Mouse (Mus musculus) stomach, embryonic 16.5 days (tissue): ENCODE measurements around the gene Aldh1l1. TPM values are rescaled to one million over a fixed set of nuclear protein-coding genes. Genes with fewer than 3 reads are reported as not detected.
A peak's percentile ranks its signal among the peaks of the same experiment; 100 is the strongest.

Experiments
- ATAC-seq: fragments of 200-750 bp; cut with Nextera tagmentation; 2 replicates; pipeline ENCODE4 v1.8.0; 2017; ENCODE audit warnings: moderate number of reproducible peaks, moderate TSS enrichment; ENCODE audit not compliant: insufficient read depth, low FRiP score
- H3K27ac ChIP-seq: fragments of 300-500 bp; sonication (generic); 2 replicates; pipeline ENCODE4 v1.5.1; 2014; ENCODE audit warnings: low read length
- H3K27me3 ChIP-seq: fragments of 300-500 bp; sonication (generic); 2 replicates; pipeline ENCODE4 v1.6.1; 2014; ENCODE audit warnings: low read length, control low read depth, mixed read lengths; ENCODE audit not compliant: control insufficient read depth, insufficient read depth
- H3K36me3 ChIP-seq: fragments of 300-500 bp; sonication (generic); 2 replicates; pipeline ENCODE4 v1.6.1; 2014; ENCODE audit warnings: low read length; ENCODE audit not compliant: control insufficient read depth, insufficient read depth
- H3K4me1 ChIP-seq: fragments of 300-500 bp; sonication (generic); 2 replicates; pipeline ENCODE4 v1.6.1; 2014; ENCODE audit warnings: low read length, control low read depth, mixed read lengths; ENCODE audit not compliant: control insufficient read depth, insufficient read depth
- H3K4me2 ChIP-seq: fragments of 300-500 bp; sonication (generic); 2 replicates; pipeline ENCODE4 v1.6.1; 2014; ENCODE audit warnings: low read depth, low read length, mixed read lengths
- H3K4me3 ChIP-seq: fragments of 300-500 bp; sonication (generic); replicated peaks from 2 replicates; pipeline ENCODE4 v1.5.1; 2014; ENCODE audit warnings: mild to moderate bottlenecking, low read length
- H3K9ac ChIP-seq: fragments of 300-500 bp; sonication (generic); 2 replicates; pipeline ENCODE4 v1.6.1; 2014; ENCODE audit warnings: low read length
- H3K9me3 ChIP-seq: fragments of 300-500 bp; sonication (generic); replicated peaks from 2 replicates; pipeline ENCODE4 v1.6.1; 2016; ENCODE audit warnings: low read length, control low read depth; ENCODE audit not compliant: control insufficient read depth
- WGBS: fragments of 180-500 bp; shearing (Covaris S2); extraction: QIAGEN DNeasy Blood & Tissue Kit; methylation state at CpG from one replicate; pipeline ENCODE4 v1.1.7; 2014; 5-methylcytosine and 5-hydroxymethylcytosine counted together
- polyA plus RNA-seq: library from polyadenylated mRNA; unstranded; fragments of >200 nt; fragmentation: Nextera tagmentation; extraction: Ambion mirVana; gene quantifications from 2 replicates; pipeline ENCODE4 v1.2.1, GENCODE M21; 2015

The Aldh1l1 gene
- polyA plus RNA-seq, 1 experiment from 2014 or later = 13.1 TPM

GRCm38 (mm10) chr6:90494566-90494965, 8.3 kb downstream of the Aldh1l1 start:
- Histone ChIP-seq H3K9me3 (no peaks in the 10 kb centered on the region), H3K9ac (no peak overlapping the region), H3K4me3 (no peak overlapping the region), H3K27me3 (no peaks in the 10 kb centered on the region), H3K36me3 (no peaks in the 10 kb centered on the region), H3K4me2 (no peak overlapping the region), H3K27ac (no peak overlapping the region), H3K4me1 (no peaks in the 10 kb centered on the region)
- ATAC-seq = no peak
- 87% methylated on average over 3 of the region's 3 CpGs for WGBS

DNA sequence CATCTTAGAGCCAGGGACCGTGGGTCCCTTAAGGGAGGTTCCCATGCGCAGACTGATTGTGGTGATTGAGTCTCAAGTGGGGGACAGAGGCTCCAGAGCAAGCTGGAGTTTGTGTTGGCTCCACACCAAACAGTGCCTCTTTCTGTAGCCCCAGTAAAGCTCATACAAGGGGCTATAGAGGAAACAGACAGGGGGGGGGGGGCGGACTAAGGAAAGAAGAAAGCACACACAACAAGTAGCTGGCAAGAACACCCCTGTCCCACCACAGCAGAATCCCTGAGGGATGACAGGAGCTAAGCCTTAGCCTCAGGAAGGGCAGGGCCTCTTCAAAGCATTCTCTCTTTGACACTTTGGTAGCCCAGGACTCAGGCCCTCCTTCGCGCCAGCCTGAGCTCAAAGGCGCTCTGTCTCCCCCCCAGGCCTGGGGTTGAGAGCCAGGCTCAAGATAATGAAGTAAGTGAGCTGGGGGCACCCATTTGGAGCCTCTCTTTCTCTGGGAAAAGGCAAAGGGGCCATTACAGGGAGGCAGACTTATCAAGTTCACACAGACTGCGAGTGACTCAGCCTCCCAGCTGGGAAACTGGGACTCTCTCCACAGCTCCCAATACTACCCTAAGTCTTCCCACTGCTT, 9.2 kb downstream of the Aldh1l1 start:
- H3K9ac ChIP-seq = no peak overlapping the region
- no peak overlapping the region for H3K4me3 ChIP-seq
- no peak overlapping the region for H3K27ac ChIP-seq

DNA sequence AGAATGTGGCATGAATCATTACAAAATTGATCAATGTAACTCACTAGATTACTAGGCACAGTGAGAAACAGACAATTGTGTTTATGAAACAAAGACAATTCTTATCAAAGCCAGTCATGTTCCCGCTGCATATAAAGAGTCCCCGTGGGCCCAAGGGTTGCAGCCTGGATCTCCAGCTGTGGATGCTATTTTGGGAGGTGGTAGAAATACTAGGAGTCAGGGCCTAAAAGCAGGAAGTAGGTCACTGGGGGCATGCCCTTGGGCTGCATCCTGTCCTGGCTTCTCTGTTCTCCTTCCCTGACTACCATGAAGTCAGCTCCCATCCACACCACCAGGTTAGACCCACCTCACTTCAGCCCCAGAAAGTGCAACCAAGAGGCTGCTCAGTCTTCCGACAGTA, 10.0 kb downstream of the Aldh1l1 start:
- H3K4me2 ChIP-seq = no peak overlapping the region
- no peak overlapping the region for H3K9ac ChIP-seq
- H3K4me3 ChIP-seq = no peak overlapping the region
- no peaks in the 10 kb centered on the region for H3K27me3 ChIP-seq
- H3K36me3 ChIP-seq = no peaks in the 10 kb centered on the region
- no peaks in the 10 kb centered on the region for H3K9me3 ChIP-seq
- no peaks in the 10 kb centered on the region for H3K4me1 ChIP-seq
- no peak overlapping the region for H3K27ac ChIP-seq
- 66% methylated on average over 3 of the region's 3 CpGs for WGBS
- no peak for ATAC-seq

More for the DNA sequence above, 9.2 kb downstream of the Aldh1l1 start:
- H3K4me2 ChIP-seq = no peak overlapping the region
- H3K4me1 ChIP-seq = no peaks in the 10 kb centered on the region
- no peaks in the 10 kb centered on the region for H3K9me3 ChIP-seq
- no peaks in the 10 kb centered on the region for H3K27me3 ChIP-seq
- 0 out of 2 replicates have a peak, but pooled peaks have one; percentile 10 for ATAC-seq
- 60% methylated on average over 6 of the region's 7 CpGs for WGBS
- H3K36me3 ChIP-seq = no peaks in the 10 kb centered on the region

DNA sequence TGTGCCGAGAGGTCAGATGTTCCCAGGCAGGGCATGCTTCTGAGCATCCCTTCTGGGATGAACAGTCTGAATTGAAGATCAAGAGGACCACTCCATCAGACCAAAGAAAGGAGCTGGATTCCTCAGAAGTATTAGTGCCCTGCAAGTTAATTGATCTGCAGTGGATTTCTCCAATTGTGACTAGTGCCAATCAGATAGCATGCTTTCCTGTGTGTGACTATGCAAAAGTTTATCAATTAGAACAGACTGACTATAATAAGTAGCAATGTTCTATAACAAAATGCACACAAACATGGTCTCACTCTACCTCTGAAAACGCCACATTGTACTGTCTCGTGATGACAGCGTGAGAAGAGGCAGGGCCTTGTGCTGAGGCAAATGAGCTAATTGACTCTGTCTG, 13.3 kb downstream of the Aldh1l1 start:
- H3K9me3 ChIP-seq = no peaks in the 10 kb centered on the region

GRCm38 (mm10) chr6:90501222-90501940, 15.2 kb downstream of the Aldh1l1 start:
- H3K9me3 ChIP-seq = no peaks in the 10 kb centered on the region
- ATAC-seq = no peak
- H3K27ac ChIP-seq = no peak overlapping the region
- H3K9ac ChIP-seq = no peak overlapping the region
- H3K36me3 ChIP-seq = no peaks in the 10 kb centered on the region
- H3K4me3 ChIP-seq = no peak overlapping the region
- H3K4me2 ChIP-seq = no peak overlapping the region
- H3K27me3 ChIP-seq = no peaks in the 10 kb centered on the region
- 60% methylated on average over 8 of the region's 8 CpGs for WGBS
- peaks cover 6% of the 10 kb centered on the region for H3K4me1 ChIP-seq

More for the DNA sequence above, 13.3 kb downstream of the Aldh1l1 start:
- 69% methylated on average over 4 of the region's 4 CpGs for WGBS
- no peak for ATAC-seq
- Histone ChIP-seq H3K9ac (no peak overlapping the region), H3K27me3 (no peaks in the 10 kb centered on the region), H3K4me2 (no peak overlapping the region), H3K4me1 (no peaks in the 10 kb centered on the region), H3K36me3 (no peaks in the 10 kb centered on the region), H3K4me3 (no peak overlapping the region), H3K27ac (no peak overlapping the region)

- no peak overlapping the region for H3K4me3 ChIP-seq
- peaks cover 30% of the 10 kb centered on the region for H3K4me1 ChIP-seq
- H3K36me3 ChIP-seq = no peaks in the 10 kb centered on the region
- 0 out of 2 replicates have a peak overlapping the region, but pooled peaks have one; percentile 68 for H3K27ac ChIP-seq
- no peaks in the 10 kb centered on the region for H3K27me3 ChIP-seq
- no peak overlapping the region for H3K4me2 ChIP-seq
- no peak for ATAC-seq
- 27% methylated on average over 6 of the region's 6 CpGs for WGBS
- H3K9me3 ChIP-seq = no peaks in the 10 kb centered on the region
- no peak overlapping the region for H3K9ac ChIP-seq
Observed at GRCm38 (mm10) chr6:90505906-90506305, 19.7 kb downstream of the Aldh1l1 start.

DNA sequence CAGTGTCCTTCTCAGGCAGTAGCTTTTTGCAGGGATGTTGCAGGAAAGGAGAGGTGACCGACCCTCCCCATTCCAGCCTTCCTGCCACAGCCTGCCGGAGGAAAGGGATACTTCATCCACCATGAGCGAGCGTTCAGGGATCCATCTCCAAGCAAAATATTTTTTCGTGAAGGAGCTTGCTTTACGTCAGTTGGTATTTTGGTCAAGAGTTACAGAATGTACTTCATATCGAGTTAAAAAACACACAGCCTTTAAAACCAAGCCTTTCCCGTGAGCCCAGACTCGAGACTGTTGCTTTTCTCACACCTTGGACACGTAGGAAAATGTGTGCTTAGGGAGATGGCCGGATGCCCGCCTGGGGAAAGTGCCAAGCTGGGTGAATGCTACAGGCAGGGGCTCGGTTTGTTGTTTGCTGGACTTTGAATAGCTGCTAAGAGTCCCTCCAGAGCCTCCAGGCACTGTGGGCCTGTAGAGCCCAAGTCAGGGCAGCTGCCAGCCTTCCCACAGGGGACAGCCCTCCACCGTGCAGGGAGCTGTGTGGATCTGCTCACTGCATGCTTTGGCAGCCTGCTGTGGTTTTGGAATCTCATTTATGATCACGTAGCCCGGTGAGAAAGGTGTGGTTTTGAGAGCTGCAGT, 20.6 kb downstream of the Aldh1l1 start:
- WGBS = 32% methylated on average over 16 of the region's 16 CpGs
- ATAC-seq = peak; percentile 83
- Histone ChIP-seq H3K4me1 (peaks cover 30% of the 10 kb centered on the region), H3K27ac (peak overlapping the region; percentile 68), H3K36me3 (no peaks in the 10 kb centered on the region), H3K4me3 (no peak overlapping the region), H3K27me3 (no peaks in the 10 kb centered on the region), H3K9me3 (no peaks in the 10 kb centered on the region), H3K4me2 (no peak overlapping the region), H3K9ac (0 out of 2 replicates have a peak overlapping the region, but pooled peaks have one; percentile 27)

DNA sequence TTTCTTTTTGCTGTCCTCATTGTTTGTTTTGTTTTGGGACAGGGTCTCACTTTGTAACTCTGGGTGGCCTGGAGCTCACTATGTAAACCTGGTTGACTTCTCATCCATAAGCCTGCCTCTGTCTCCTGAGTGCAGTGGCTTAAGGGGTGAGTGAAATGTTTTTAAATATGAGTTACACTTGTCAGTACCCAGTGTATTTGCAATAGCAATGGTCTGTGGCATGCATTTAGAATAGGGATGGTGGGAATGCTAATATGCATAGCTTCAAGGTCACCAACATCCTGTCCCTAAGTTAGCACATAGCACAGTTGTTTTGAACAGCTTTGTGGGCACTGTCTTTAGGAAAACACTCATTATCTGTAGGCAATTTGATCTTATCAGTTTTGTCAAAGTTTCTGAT, 21.2 kb downstream of the Aldh1l1 start:
- H3K9ac ChIP-seq = no peak overlapping the region
- ATAC-seq = no peak

GRCm38 (mm10) chr6:90508197-90508624, 22.0 kb downstream of the Aldh1l1 start:
- no peak overlapping the region for H3K4me3 ChIP-seq
- H3K4me2 ChIP-seq = no peak overlapping the region
- no peaks in the 10 kb centered on the region for H3K36me3 ChIP-seq
- no peaks in the 10 kb centered on the region for H3K27me3 ChIP-seq
- H3K9ac ChIP-seq = no peak overlapping the region
- peaks cover 30% of the 10 kb centered on the region for H3K4me1 ChIP-seq
- 26% methylated on average over 4 of the region's 4 CpGs for WGBS
- H3K9me3 ChIP-seq = no peaks in the 10 kb centered on the region
- H3K27ac ChIP-seq = no peak overlapping the region
- ATAC-seq = peak; percentile 75; the same call in 1 of the 2 replicates

More for the DNA sequence above, 21.2 kb downstream of the Aldh1l1 start:
- Histone ChIP-seq H3K4me1 (peaks cover 30% of the 10 kb centered on the region), H3K27ac (peak overlapping the region; percentile 68), H3K27me3 (no peaks in the 10 kb centered on the region), H3K4me2 (no peak overlapping the region), H3K36me3 (no peaks in the 10 kb centered on the region), H3K9me3 (no peaks in the 10 kb centered on the region), H3K4me3 (no peak overlapping the region)
